Mouse (Mus musculus): ENCODE measurements around the gene Tex19.1.

The Tex19.1 gene

GRCm38 (mm10) chr11:121143325-121144015 lies 2.5 kb upstream of the Tex19.1 start:
- ATAC-seq (ENCODE audit: low TSS enrichment): no peak

GRCm38 (mm10) chr11:121148193-121148592 lies 2.2 kb downstream of the Tex19.1 start:
- no peak for ATAC-seq (ENCODE audit: low TSS enrichment)

GRCm38 (mm10) chr11:121154203-121154602 lies 8.3 kb downstream of the Tex19.1 start:
- no peak for ATAC-seq (ENCODE audit: low TSS enrichment)

- no peak for ATAC-seq (ENCODE audit: low TSS enrichment)
Observed at GRCm38 (mm10) chr11:121156411-121156891, 10.5 kb downstream of the Tex19.1 start.

- ATAC-seq (ENCODE audit: low TSS enrichment): no peak
Observed at GRCm38 (mm10) chr11:121159971-121160370, 14.0 kb downstream of the Tex19.1 start, which contains the start of gene Uts2r. Uts2r (plus strand) TSS chr11:121160271.

- no peak for ATAC-seq (ENCODE audit: low TSS enrichment)
Observed at GRCm38 (mm10) chr11:121160636-121161346, 14.8 kb downstream of the Tex19.1 start.

DNA sequence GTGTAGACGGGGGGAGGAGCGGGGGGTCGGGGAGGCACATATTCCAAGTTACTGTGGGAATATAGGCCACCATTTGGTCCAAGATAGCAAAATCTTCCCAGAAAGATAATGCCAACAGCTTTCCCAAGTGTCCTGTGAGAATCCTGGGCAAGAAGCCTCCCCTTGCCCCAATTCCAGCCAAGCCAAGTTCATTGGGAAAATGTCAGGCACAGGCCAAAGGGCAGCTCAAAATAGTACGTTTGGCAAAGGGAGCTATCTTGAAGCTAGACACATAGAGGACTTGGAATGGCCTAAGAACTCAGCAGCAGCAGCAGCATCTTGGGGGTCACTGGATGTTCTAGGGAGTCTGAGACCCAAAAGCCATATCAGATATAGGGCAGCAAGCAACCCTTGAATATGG lies 17.8 kb downstream of the Tex19.1 start:
- no peak for ATAC-seq (ENCODE audit: low TSS enrichment)

- peak; percentile 32; the same call in 1 of the 2 replicates for ATAC-seq (ENCODE audit: low TSS enrichment)
Observed at GRCm38 (mm10) chr11:121173203-121173602, 27.3 kb downstream of the Tex19.1 start.

GRCm38 (mm10) chr11:121174234-121174633 lies 28.3 kb downstream of the Tex19.1 start:
- ATAC-seq (ENCODE audit: low TSS enrichment): peak; percentile 62; the same call in 1 of the 2 replicates

DNA sequence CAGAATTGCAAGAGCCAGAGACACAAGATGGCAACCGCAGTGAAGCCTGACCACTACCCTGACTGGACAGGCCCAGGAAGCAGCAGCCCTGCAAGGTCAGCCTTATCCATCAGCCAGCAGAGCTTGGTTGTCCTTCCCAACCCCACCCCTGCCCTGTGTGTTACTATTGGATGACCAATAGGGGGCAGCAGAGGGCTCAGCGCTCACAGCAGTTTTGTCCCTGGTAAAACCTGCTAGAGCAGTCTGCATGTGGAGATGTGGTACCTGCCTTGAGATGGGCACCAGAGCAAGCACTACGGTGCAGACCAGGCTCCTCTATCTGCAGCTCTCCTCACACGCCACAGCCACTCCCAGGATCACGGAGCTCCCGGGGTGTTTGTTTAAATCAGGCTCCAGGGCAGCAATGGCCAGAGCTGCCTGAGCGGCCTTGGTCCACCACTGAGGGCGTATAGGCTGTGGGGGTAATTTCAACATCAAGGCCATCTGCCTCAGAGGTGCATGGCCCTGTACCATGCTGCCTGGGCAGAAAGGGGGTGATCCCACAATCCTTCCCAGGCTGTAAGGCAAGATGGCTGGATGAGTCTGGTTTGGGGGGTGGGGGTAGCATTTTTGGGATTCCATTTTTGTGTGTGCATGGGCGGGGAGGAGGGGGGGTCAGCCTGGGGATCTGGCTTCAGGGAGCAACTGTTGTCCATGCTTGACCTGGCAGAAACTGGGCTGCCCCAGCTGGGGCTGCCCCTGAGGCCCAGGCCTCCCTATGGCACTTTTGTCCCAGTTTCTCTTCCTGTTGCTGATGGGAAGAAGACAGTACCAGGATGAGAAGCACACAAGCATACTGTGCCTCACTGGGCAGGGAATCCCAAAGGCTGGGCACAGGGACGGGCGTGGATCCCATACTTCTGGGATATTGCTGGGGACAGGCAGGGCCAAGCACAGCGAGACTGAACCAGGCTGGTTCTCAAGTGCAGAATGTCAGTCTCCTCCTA lies 30.6 kb downstream of the Tex19.1 start:
- ATAC-seq (ENCODE audit: low TSS enrichment): peak; percentile 64; the same call in 1 of the 2 replicates

GRCm38 (mm10) chr11:121189681-121190080 lies 43.7 kb downstream of the Tex19.1 start:
- no peak for ATAC-seq (ENCODE audit: low TSS enrichment)

GRCm38 (mm10) chr11:121192742-121193141 lies 46.8 kb downstream of the Tex19.1 start:
- no peak for ATAC-seq (ENCODE audit: low TSS enrichment)

GRCm38 (mm10) chr11:121193415-121193814 lies 47.5 kb downstream of the Tex19.1 start:
- ATAC-seq (ENCODE audit: low TSS enrichment): peak; percentile 57; the same call in 1 of the 2 replicates
